Mouse (Mus musculus) cortical plate, adult 2 months (tissue): ENCODE data around the gene Lat. TPM values are rescaled to one million over a fixed set of nuclear protein-coding genes. Genes with fewer than 3 reads are reported as not detected.
A peak's percentile ranks its signal among the peaks of the same experiment; 100 is the strongest.
"Not testable (repeated sequence)": the region's sequence is repeated elsewhere in the genome, so short reads cannot be mapped to it uniquely, and the experiment has no call there.

Experiments
- H3K27ac ChIP-seq: fragments of 200-500 bp; 2 replicates; pipeline ENCODE4 v1.5.1; 2012; ENCODE audit warnings: low read length, control low read depth, inconsistent platforms; ENCODE audit not compliant: insufficient read depth
- H3K4me1 ChIP-seq: fragments of 200-500 bp; 2 replicates; pipeline ENCODE4 v1.6.1; 2011; ENCODE audit warnings: low read length; ENCODE audit not compliant: control insufficient read depth, insufficient read depth
- H3K4me3 ChIP-seq: fragments of 200-500 bp; 2 replicates; pipeline ENCODE4 v1.5.1; 2011; ENCODE audit warnings: mild to moderate bottlenecking, low read length, control low read depth; ENCODE audit not compliant: insufficient read depth
- CTCF ChIP-seq: fragments of 200-500 bp; IDR thresholded peaks from 2 replicates; pipeline ENCODE4 v1.5.1; 2011; ENCODE audit warnings: mild to moderate bottlenecking, control low read depth, low read length; ENCODE audit not compliant: insufficient read depth; ENCODE audit errors: extremely low read depth
- POLR2A ChIP-seq: fragments of 200-500 bp; IDR thresholded peaks from 2 replicates; pipeline ENCODE4 v1.6.1; 2011; ENCODE audit warnings: mild to moderate bottlenecking, low read length, control low read depth; ENCODE audit not compliant: insufficient read depth; ENCODE audit errors: extremely low read depth
- polyA plus RNA-seq: library from polyadenylated mRNA; depleted of rRNA; stranded (reverse); fragments of >200 nt; gene quantifications from 2 replicates; pipeline ENCODE4 v1.2.3, GENCODE M21; 2012

The Lat gene
- polyA plus RNA-seq, 1 experiment = 1.4 TPM

DNA sequence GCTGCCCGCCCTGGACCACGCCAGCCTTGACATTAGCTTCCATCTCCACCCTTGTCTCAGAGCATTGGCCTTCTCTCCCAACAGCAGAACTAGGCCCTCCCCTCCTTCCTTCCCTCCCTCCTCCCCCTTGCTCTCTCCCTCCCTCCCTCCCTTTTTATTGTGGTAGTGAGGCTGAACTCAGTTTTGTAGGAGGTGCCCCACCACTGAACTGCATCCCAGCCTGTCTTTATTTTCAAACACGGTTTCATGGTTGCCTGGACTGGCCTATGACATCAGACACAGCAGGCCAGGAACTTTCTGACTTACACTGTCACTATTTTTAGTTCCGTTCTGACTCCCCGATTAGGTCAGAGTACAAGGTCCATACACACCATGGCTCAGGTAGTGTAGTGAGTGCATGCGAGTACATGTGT, 29.2 kb downstream of the Lat start:
- TF ChIP-seq CTCF (no peak), POLR2A (no peak)
- no peaks in the 10 kb centered on the region for H3K4me1 ChIP-seq
- no peak overlapping the region for H3K27ac ChIP-seq
- no peak overlapping the region for H3K4me3 ChIP-seq

GRCm38 (mm10) chr7:126339521-126339971, 29.8 kb downstream of the Lat start:
- no peak overlapping the region for H3K4me3 ChIP-seq
- H3K27ac ChIP-seq = no peak overlapping the region
- no peak for TF ChIP-seq CTCF
- TF ChIP-seq POLR2A = no peak
- H3K4me1 ChIP-seq = no peaks in the 10 kb centered on the region

DNA sequence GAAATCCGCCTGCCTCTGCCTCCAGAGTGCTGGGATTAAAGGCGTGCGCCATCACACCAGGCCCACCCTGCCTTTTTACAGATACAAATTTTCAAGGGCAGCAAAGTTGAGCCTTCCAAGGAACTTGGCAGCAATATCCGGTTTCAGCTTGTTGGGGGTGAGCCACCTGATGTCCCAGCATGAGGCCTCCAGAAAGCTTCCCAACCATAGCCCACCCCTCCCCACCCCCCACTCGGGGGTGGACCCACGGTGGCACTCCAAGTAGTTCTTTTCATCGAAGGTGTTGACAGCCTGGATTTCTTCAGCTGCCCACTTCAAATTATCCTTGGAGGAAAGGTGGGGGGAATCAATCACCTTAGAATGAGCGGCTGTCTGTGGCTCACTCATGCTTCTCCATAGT, 30.5 kb downstream of the Lat start:
- Histone ChIP-seq H3K27ac (no peak overlapping the region), H3K4me3 (no peak overlapping the region), H3K4me1 (no peaks in the 10 kb centered on the region)
- TF ChIP-seq POLR2A (no peak), CTCF (no peak)

- TF ChIP-seq CTCF = 0 out of 2 replicates have a peak, but pooled peaks have one; percentile 15
- no peak for TF ChIP-seq POLR2A
- Histone ChIP-seq H3K27ac (no peak overlapping the region), H3K4me1 (no peaks in the 10 kb centered on the region), H3K4me3 (no peak overlapping the region)
These were observed 33.8 kb downstream of the Lat start for GRCm38 (mm10) chr7:126335556-126335955.

- no peak overlapping the region for H3K4me3 ChIP-seq
- TF ChIP-seq CTCF (no peak), POLR2A (no peak)
- no peaks in the 10 kb centered on the region for H3K4me1 ChIP-seq
- H3K27ac ChIP-seq = no peak overlapping the region
These were observed 36.7 kb downstream of the Lat start for GRCm38 (mm10) chr7:126332691-126333090.

DNA sequence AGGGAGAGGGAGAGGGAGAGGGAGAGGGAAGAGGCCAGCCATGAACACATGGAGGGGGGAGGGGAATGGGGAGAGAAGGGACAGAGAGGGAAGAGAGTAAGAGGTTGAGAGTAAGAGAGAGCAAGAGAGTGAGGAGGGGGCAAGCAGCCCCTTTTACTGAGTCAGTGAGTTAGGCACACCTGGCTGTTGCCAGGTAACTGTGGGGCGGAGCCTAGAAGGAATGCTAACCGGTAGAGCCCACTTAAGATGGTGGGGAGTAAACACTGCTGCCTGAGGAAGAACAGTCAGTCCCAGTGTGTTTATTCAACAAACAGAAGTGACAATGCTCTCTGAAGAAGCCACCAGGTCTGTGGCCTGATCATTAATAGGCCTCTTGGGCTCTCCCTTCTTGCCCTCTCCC, 38.7 kb downstream of the Lat start:
- TF ChIP-seq POLR2A (no peak), CTCF (no peak)
- Histone ChIP-seq H3K27ac (no peak overlapping the region), H3K4me1 (no peaks in the 10 kb centered on the region), H3K4me3 (no peak overlapping the region)

GRCm38 (mm10) chr7:126329907-126330645, 39.3 kb downstream of the Lat start:
- H3K4me3 ChIP-seq = no peak overlapping the region
- H3K4me1 ChIP-seq = no peaks in the 10 kb centered on the region
- H3K27ac ChIP-seq = no peak overlapping the region
- no peak for TF ChIP-seq POLR2A
- no peak for TF ChIP-seq CTCF

- H3K4me1 ChIP-seq, H3K4me3 ChIP-seq, H3K27ac ChIP-seq: not testable (repeated sequence)
These were observed 40.5 kb downstream of the Lat start for GRCm38 (mm10) chr7:126328848-126329247.

- H3K27ac ChIP-seq, H3K4me1 ChIP-seq, H3K4me3 ChIP-seq: not testable (repeated sequence)
These were observed 43.6 kb downstream of the Lat start for GRCm38 (mm10) chr7:126325576-126326273.

- Histone ChIP-seq H3K4me1 (no peaks in the 10 kb centered on the region), H3K27ac (no peak overlapping the region), H3K4me3 (no peak overlapping the region)
- no peak for TF ChIP-seq POLR2A
- TF ChIP-seq CTCF = no peak
These were observed 44.6 kb downstream of the Lat start for GRCm38 (mm10) chr7:126324791-126325190.
